Mouse (Mus musculus): ENCODE measurements around the gene Abcb6. TPM values are rescaled to one million over a fixed set of nuclear protein-coding genes. Genes with fewer than 3 reads are reported as not detected.
A peak's percentile ranks its signal among the peaks of the same experiment; 100 is the strongest.

Gene Abcb6
- polyA plus RNA-seq, 1 experiment from 2014 or later, result 21.7 TPM

DNA sequence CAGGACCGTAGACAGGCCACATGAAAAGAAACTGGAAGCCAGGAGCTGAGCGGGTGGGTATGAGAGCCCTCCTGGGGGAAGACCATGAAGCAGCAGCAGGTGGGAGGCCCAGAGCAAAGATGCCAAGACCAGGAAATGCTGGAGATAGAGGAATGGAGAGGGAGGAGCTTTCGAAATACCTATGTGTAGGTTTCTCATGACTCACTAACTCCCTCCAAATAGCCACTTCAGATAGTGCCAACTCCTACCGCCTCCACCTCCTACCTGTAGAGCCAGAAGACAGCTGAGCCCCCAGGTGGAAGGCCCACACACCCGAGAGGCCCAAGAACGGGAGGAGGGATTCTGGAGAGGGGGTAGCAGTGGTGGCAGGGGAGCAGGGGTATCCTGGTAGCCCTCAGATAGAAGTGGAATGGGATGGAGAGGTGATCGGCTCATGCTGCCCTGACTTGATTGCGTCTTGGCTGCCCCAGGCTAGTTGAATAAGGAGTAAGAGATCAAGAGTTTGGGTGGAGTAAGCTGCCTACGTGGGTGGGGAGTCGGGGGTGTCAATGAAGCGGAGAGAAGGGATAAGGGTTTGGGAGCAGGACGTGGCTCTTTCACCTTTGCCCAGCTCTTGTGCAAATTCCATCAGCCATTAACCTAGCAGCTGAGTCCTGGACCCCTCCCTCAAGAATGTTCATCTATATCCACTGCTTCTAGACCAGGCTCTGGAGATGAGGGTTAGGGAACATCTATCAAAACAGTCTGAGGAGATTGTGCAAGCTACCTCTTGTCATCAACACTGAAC, 46.6 kb downstream of the Abcb6 start, which contains the start of gene Slc23a3:
Gene Slc23a3, minus strand, starts transcription at position 470 of the 787 bp plus-strand sequence.
- Histone ChIP-seq H3K4me3 (ENCODE audit: low read depth, low read length) (no peak within 1 kb of the TSS), H3K27me3 (replicated peaks; ENCODE audit: control insufficient read depth, insufficient read depth, low read length) (no peaks in the 10 kb centered on the region), H3K4me1 (ENCODE audit: control insufficient read depth, insufficient read depth, low read length) (no peaks in the 10 kb centered on the region), H3K36me3 (ENCODE audit: control insufficient read depth, insufficient read depth, low read length) (peaks cover 30% of the 10 kb centered on the region), H3K9me3 (ENCODE audit: control insufficient read depth, low read length) (no peaks in the 10 kb centered on the region), H3K4me2 (ENCODE audit: low read depth, low read length) (no peak within 1 kb of the TSS), H3K9ac (ENCODE audit: low read depth, low read length) (no peak within 1 kb of the TSS), H3K27ac (replicated peaks; ENCODE audit: low read depth, low read length) (no peak within 1 kb of the TSS)
- DNase-seq (ENCODE audit: low spot score) (no peak), ATAC-seq (ENCODE audit: low read depth) (no peak)
- WGBS, result 65% methylated on average over 12 of the region's 12 CpGs

DNA sequence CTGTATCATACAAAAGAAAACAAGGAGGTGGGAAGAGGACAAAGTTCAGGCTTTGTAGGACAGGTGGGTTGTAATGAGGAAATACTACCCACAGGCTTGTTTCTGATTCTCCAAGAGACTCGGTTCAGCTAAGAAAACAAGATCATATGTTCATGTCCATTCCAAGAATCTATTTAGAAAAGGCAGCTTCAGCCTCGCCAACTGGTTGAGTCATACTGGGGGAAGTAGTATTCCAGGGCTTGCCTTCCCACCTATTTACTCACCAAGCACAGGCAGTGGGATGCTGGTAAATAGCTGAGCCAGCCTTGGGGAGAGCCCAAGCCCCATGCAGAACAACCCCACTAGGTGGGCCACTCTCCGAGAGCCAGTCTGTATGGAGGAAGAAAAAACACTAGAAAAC, 51.6 kb downstream of the Abcb6 start:
- DNase-seq (ENCODE audit: low spot score), result no peak
- 63% methylated on average over 3 of the region's 3 CpGs for WGBS
- H3K36me3 ChIP-seq (ENCODE audit: control insufficient read depth, insufficient read depth, low read length), result no peaks in the 10 kb centered on the region

DNA sequence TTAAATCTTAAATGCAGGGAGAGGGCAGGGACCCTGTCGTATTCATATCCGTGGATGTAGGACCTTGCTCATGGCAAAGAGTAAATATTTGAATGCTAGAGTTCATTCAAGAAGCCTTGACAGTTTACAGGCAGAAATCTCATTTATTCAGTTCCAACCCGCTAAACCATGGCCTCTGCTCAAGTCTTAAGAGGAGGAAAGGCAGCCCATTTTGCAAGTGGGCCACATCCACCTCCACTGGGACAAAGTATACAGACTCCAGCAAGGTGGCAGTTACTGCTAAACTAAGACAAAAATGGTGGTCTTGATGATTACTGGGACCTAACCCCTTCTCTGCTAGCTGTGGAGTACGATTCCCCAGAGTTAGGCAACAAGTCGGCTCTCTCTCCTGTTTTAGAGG, 54.8 kb downstream of the Abcb6 start:
- H3K4me1 ChIP-seq (ENCODE audit: control insufficient read depth, insufficient read depth, low read length), result peaks cover 7% of the 10 kb centered on the region
- H3K4me2 ChIP-seq (ENCODE audit: low read depth, low read length), result peak overlapping the region; percentile 54
- no peaks in the 10 kb centered on the region for H3K27me3 ChIP-seq (replicated peaks; ENCODE audit: control insufficient read depth, insufficient read depth, low read length)
- WGBS, result 30% methylated on average over 5 of the region's 5 CpGs
- no peaks in the 10 kb centered on the region for H3K9me3 ChIP-seq (ENCODE audit: control insufficient read depth, low read length)
- ATAC-seq (ENCODE audit: low read depth) (no peak), DNase-seq (ENCODE audit: low spot score) (no peak)
- no peaks in the 10 kb centered on the region for H3K36me3 ChIP-seq (ENCODE audit: control insufficient read depth, insufficient read depth, low read length)
- H3K27ac ChIP-seq (replicated peaks; ENCODE audit: low read depth, low read length), result peak overlapping the region; percentile 96
- H3K9ac ChIP-seq (ENCODE audit: low read depth, low read length), result peak overlapping the region; percentile 75
- peak overlapping the region; percentile 60 for H3K4me3 ChIP-seq (ENCODE audit: low read depth, low read length)

More for the DNA sequence above, 51.6 kb downstream of the Abcb6 start:
- H3K27ac ChIP-seq (replicated peaks; ENCODE audit: low read depth, low read length), result no peak overlapping the region
- no peak overlapping the region for H3K9ac ChIP-seq (ENCODE audit: low read depth, low read length)
- no peaks in the 10 kb centered on the region for H3K27me3 ChIP-seq (replicated peaks; ENCODE audit: control insufficient read depth, insufficient read depth, low read length)
- no peak overlapping the region for H3K4me2 ChIP-seq (ENCODE audit: low read depth, low read length)
- H3K4me3 ChIP-seq (ENCODE audit: low read depth, low read length), result no peak overlapping the region
- no peak for ATAC-seq (ENCODE audit: low read depth)
- peaks cover 7% of the 10 kb centered on the region for H3K4me1 ChIP-seq (ENCODE audit: control insufficient read depth, insufficient read depth, low read length)
- H3K9me3 ChIP-seq (ENCODE audit: control insufficient read depth, low read length), result no peaks in the 10 kb centered on the region

DNA sequence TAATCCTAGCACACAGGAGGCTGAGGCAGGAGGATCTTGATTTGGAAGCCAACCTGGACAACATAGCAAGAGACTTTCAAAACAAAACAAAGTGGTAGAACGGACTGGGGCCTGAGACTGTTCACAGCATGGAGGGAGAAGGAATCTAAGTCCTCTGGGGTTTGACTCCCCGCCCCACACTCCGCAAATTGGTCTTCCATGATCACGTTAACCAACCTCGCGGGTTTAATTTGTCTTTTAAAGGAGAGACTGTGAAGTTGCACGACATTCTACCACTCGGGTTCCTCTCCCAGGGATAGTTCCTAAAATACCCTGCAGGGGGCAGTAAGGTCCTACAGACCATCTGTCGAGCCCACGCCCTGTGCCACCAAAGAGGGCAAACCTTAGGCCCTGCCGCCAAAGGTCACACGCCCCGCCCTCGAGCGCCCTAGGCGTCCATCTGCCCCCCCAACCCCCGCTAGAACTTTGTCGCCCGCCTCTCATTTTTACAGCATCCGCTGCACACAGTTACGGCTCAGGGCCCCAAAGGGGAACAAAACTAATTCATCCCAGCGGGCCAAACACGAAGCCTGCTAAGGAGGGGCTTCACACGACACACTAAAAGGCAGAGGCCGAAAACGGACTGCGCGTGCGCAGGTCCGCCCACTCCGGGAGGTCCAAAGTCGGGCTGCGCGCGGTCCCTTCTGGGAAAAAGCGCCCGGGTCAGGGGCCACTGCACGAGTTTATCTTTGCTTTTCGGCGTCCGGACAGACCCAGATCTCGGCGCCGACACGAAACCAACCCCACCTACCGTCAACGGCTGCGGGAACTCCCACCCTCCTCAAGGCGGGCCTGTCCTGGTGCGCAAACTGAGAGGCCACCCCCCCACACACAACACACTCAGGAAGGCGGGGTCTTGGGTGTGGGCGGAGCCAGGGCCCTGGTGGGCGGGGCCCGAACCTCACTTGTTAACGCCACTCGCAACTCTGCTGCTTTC, 55.6 kb downstream of the Abcb6 start, which contains the start of gene Nhej1:
Gene Nhej1, minus strand, starts transcription at position 855 of the 976 bp plus-strand sequence.
- H3K9ac ChIP-seq (ENCODE audit: low read depth, low read length), result peak within 1 kb of the TSS; percentile 75
- peak within 1 kb of the TSS; percentile 60 for H3K4me3 ChIP-seq (ENCODE audit: low read depth, low read length)
- DNase-seq (ENCODE audit: low spot score) (peak; percentile 98), ATAC-seq (ENCODE audit: low read depth) (peak; percentile 96)
- no peaks in the 10 kb centered on the region for H3K27me3 ChIP-seq (replicated peaks; ENCODE audit: control insufficient read depth, insufficient read depth, low read length)
- H3K27ac ChIP-seq (replicated peaks; ENCODE audit: low read depth, low read length), result peak within 1 kb of the TSS; percentile 96
- peak within 1 kb of the TSS; percentile 54 for H3K4me2 ChIP-seq (ENCODE audit: low read depth, low read length)
- WGBS, result 2% methylated on average over 56 of the region's 56 CpGs
- H3K4me1 ChIP-seq (ENCODE audit: control insufficient read depth, insufficient read depth, low read length), result peaks cover 7% of the 10 kb centered on the region
- H3K9me3 ChIP-seq (ENCODE audit: control insufficient read depth, low read length), result no peaks in the 10 kb centered on the region
- no peaks in the 10 kb centered on the region for H3K36me3 ChIP-seq (ENCODE audit: control insufficient read depth, insufficient read depth, low read length)

DNA sequence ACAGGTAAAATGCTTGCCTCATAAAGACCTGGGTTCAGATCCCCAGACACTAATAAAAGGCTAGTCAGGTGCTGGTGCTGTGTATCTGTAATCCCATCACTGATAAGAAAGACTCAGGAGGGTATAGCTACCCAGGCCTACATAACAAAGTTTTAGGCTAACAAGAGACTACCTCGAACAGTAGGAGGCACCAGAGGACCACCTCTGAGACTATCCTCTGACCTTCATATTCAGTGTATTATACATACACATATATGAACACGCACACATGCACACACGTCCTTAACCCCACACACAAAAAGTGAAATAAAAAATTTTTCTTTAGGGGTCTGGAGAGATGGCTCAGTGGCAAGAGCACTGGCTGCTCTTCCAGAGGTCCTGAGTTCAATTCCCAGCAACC, 58.0 kb downstream of the Abcb6 start:
- Histone ChIP-seq H3K27me3 (replicated peaks; ENCODE audit: control insufficient read depth, insufficient read depth, low read length) (no peaks in the 10 kb centered on the region), H3K9ac (ENCODE audit: low read depth, low read length) (no peak overlapping the region), H3K27ac (replicated peaks; ENCODE audit: low read depth, low read length) (no peak overlapping the region), H3K4me1 (ENCODE audit: control insufficient read depth, insufficient read depth, low read length) (peaks cover 7% of the 10 kb centered on the region), H3K4me3 (ENCODE audit: low read depth, low read length) (no peak overlapping the region), H3K36me3 (ENCODE audit: control insufficient read depth, insufficient read depth, low read length) (no peaks in the 10 kb centered on the region), H3K4me2 (ENCODE audit: low read depth, low read length) (no peak overlapping the region), H3K9me3 (ENCODE audit: control insufficient read depth, low read length) (no peaks in the 10 kb centered on the region)
- no peak for ATAC-seq (ENCODE audit: low read depth)
- 84% methylated on average over 3 of the region's 3 CpGs for WGBS
- DNase-seq (ENCODE audit: low spot score), result no peak

Small RNA genes lying within 50 kb of the gene (microRNA-seq; reads per million reads assigned to microRNA genes)
- not detected for gene Gm27943 (ENCODE audit: borderline number of aligned reads)

Other genes with a start within 250 kb of the Abcb6 start
- 0.25 and 1.2 TPM in 2 replicates for gene Cfap65, start 244.8 kb downstream of the Abcb6 start, polyA plus RNA-seq (2014; fragmentation: Nextera tagmentation; extraction: Ambion mirVana)
- gene Ihh, start 228.7 kb downstream of the Abcb6 start, polyA plus RNA-seq (2014; fragmentation: Nextera tagmentation; extraction: Ambion mirVana), result 2.0 and 2.2 TPM in 2 replicates
- 10.3 and 11.5 TPM in 2 replicates for gene Nhej1, start 55.2 kb downstream of the Abcb6 start, polyA plus RNA-seq (2014; fragmentation: Nextera tagmentation; extraction: Ambion mirVana)
- 0.08 and 0.13 TPM in 2 replicates for gene Slc23a3, start 46.5 kb downstream of the Abcb6 start, polyA plus RNA-seq (2014; fragmentation: Nextera tagmentation; extraction: Ambion mirVana)
- gene Cnppd1, start 37.7 kb downstream of the Abcb6 start, polyA plus RNA-seq (2014; fragmentation: Nextera tagmentation; extraction: Ambion mirVana), result 35.9 and 41.4 TPM in 2 replicates
- 49.3 and 51.4 TPM in 2 replicates for gene Retreg2, start 37.6 kb downstream of the Abcb6 start, polyA plus RNA-seq (2014; fragmentation: Nextera tagmentation; extraction: Ambion mirVana)
- 37.0 and 37.6 TPM in 2 replicates for gene Zfand2b, start 11.7 kb downstream of the Abcb6 start, polyA plus RNA-seq (2014; fragmentation: Nextera tagmentation; extraction: Ambion mirVana)
- gene Ankzf1, start 11.8 kb upstream of the Abcb6 start, polyA plus RNA-seq (2014; fragmentation: Nextera tagmentation; extraction: Ambion mirVana), result 16.8 and 21.8 TPM in 2 replicates
- gene Atg9a, start 11.8 kb upstream of the Abcb6 start, polyA plus RNA-seq (2014; fragmentation: Nextera tagmentation; extraction: Ambion mirVana), result 31.9 and 32.7 TPM in 2 replicates
- 13.0 and 17.6 TPM in 2 replicates for gene Glb1l, start 30.4 kb upstream of the Abcb6 start, polyA plus RNA-seq (2014; fragmentation: Nextera tagmentation; extraction: Ambion mirVana)
- 97.1 and 103 TPM in 2 replicates for gene Stk16, start 30.4 kb upstream of the Abcb6 start, polyA plus RNA-seq (2014; fragmentation: Nextera tagmentation; extraction: Ambion mirVana)
- 59.6 and 76.1 TPM in 2 replicates for gene Tuba4a, start 39.5 kb upstream of the Abcb6 start, polyA plus RNA-seq (2014; fragmentation: Nextera tagmentation; extraction: Ambion mirVana)
- not detected in 2 replicates for gene A630095N17Rik, start 51.7 kb upstream of the Abcb6 start, polyA plus RNA-seq (2014; fragmentation: Nextera tagmentation; extraction: Ambion mirVana)
- gene Dnajb2, start 56.0 kb upstream of the Abcb6 start, polyA plus RNA-seq (2014; fragmentation: Nextera tagmentation; extraction: Ambion mirVana), result 20.0 and 21.0 TPM in 2 replicates
- 2.0 and 2.9 TPM in 2 replicates for gene Ptprn, start 84.1 kb upstream of the Abcb6 start, polyA plus RNA-seq (2014; fragmentation: Nextera tagmentation; extraction: Ambion mirVana)
- gene Resp18, start 98.0 kb upstream of the Abcb6 start, polyA plus RNA-seq (2014; fragmentation: Nextera tagmentation; extraction: Ambion mirVana), result 6.0 and 6.9 TPM in 2 replicates
- 115 and 128 TPM in 2 replicates for gene Dnpep, start 137.6 kb upstream of the Abcb6 start, polyA plus RNA-seq (2014; fragmentation: Nextera tagmentation; extraction: Ambion mirVana)
- 159 and 218 TPM in 2 replicates for gene Des, start 179.9 kb upstream of the Abcb6 start, polyA plus RNA-seq (2014; fragmentation: Nextera tagmentation; extraction: Ambion mirVana)
- gene Speg, start 194.9 kb upstream of the Abcb6 start, polyA plus RNA-seq (2014; fragmentation: Nextera tagmentation; extraction: Ambion mirVana), result 20.2 and 20.3 TPM in 2 replicates